Mouse (Mus musculus) liver, embryonic 15.5 days (tissue): Measurements from ENCODE around the gene Fbxo33. TPM values are rescaled to one million over a fixed set of nuclear protein-coding genes. Genes with fewer than 3 reads are reported as not detected.

Source experiments
- microRNA-seq: library from miRNA; unstranded; fragments of <30 nt; microRNA quantifications from one replicate; pipeline ENCODE4, GENCODE M21; 2016
- polyA plus RNA-seq: library from polyadenylated mRNA; unstranded; fragments of >200 nt; fragmentation: Nextera tagmentation; extraction: Ambion mirVana; gene quantifications from 2 replicates; pipeline ENCODE4 v1.2.1, GENCODE M21; 2015

The Fbxo33 gene
- polyA plus RNA-seq, 1 experiment from 2014 or later, result 7.8 TPM

Small RNAs within 50 kb of the gene (microRNA-seq; reads per million reads assigned to microRNA genes)
- gene Gm27284, result not detected

Other genes starting within 250 kb of the Fbxo33 start
- 25.1 and 25.7 TPM in 2 replicates for gene Sec23a, start 207.7 kb downstream of the Fbxo33 start, polyA plus RNA-seq
- gene Gemin2, start 206.3 kb downstream of the Fbxo33 start, polyA plus RNA-seq, result 15.7 and 17.7 TPM in 2 replicates
- gene Trappc6b, start 158.3 kb downstream of the Fbxo33 start, polyA plus RNA-seq, result 46.7 and 50.4 TPM in 2 replicates
- 28.5 and 34.7 TPM in 2 replicates for gene Pnn, start 152.8 kb downstream of the Fbxo33 start, polyA plus RNA-seq
- gene Mia2, start 123.9 kb downstream of the Fbxo33 start, polyA plus RNA-seq, result 45.0 and 46.1 TPM in 2 replicates